Mouse (Mus musculus) liver, embryonic 16.5 days (tissue): ENCODE measurements around the gene Mon1b. TPM values are rescaled to one million over a fixed set of nuclear protein-coding genes. Genes with fewer than 3 reads are reported as not detected.

Source experiments
- ATAC-seq: fragments of 200-750 bp; cut with Nextera tagmentation; 2 replicates; pipeline ENCODE4 v1.8.0; 2017; ENCODE audit warnings: low read depth, mild to moderate bottlenecking, moderate number of reproducible peaks, moderate library complexity
- H3K27ac ChIP-seq: fragments of 300-500 bp; sonication (generic); 2 replicates; pipeline ENCODE4 v1.5.1; 2014; ENCODE audit warnings: mild to moderate bottlenecking, low read length
- H3K27me3 ChIP-seq: fragments of 300-500 bp; sonication (generic); 2 replicates; pipeline ENCODE4 v1.6.1; 2014; ENCODE audit warnings: low read depth, low read length, mixed read lengths; ENCODE audit not compliant: control insufficient read depth, insufficient read depth
- H3K36me3 ChIP-seq: fragments of 300-500 bp; sonication (generic); 2 replicates; pipeline ENCODE4 v1.6.1; 2014; ENCODE audit warnings: mild to moderate bottlenecking; ENCODE audit not compliant: control insufficient read depth, insufficient read depth
- H3K4me1 ChIP-seq: fragments of 300-500 bp; sonication (generic); 2 replicates; pipeline ENCODE4 v1.6.1; 2014; ENCODE audit warnings: low read depth, low read length, mixed read lengths; ENCODE audit not compliant: control insufficient read depth
- H3K4me2 ChIP-seq: fragments of 300-500 bp; sonication (generic); 2 replicates; pipeline ENCODE4 v1.6.1; 2014; ENCODE audit warnings: low read depth, low read length, mixed read lengths
- H3K4me3 ChIP-seq: fragments of 300-500 bp; sonication (generic); 2 replicates; pipeline ENCODE4 v1.5.1; 2014; ENCODE audit warnings: low read depth, mild to moderate bottlenecking, low read length
- H3K9ac ChIP-seq: fragments of 300-500 bp; sonication (generic); 2 replicates; pipeline ENCODE4 v1.6.1; 2014; ENCODE audit warnings: low read depth, low read length
- H3K9me3 ChIP-seq: fragments of 300-500 bp; sonication (generic); replicated peaks from 2 replicates; pipeline ENCODE4 v1.6.1; 2016; ENCODE audit warnings: low read length; ENCODE audit not compliant: control insufficient read depth
- WGBS: fragments of 180-500 bp; shearing (Covaris S2); extraction: QIAGEN DNeasy Blood & Tissue Kit; methylation state at CpG from one replicate; pipeline ENCODE4 v1.1.7; 2014; ENCODE audit not compliant: insufficient replicate concordance; 5-methylcytosine and 5-hydroxymethylcytosine counted together
- polyA plus RNA-seq: library from polyadenylated mRNA; unstranded; fragments of >200 nt; fragmentation: Nextera tagmentation; extraction: Ambion mirVana; gene quantifications from 2 replicates; pipeline ENCODE4 v1.2.1, GENCODE M21; 2015

Gene Mon1b
- polyA plus RNA-seq, 1 experiment from 2014 or later: 2.7 TPM

- H3K4me1 ChIP-seq: no peaks in the 10 kb centered on the region
- 60% methylated on average over 17 of the region's 17 CpGs for WGBS
- H3K9me3 ChIP-seq: no peaks in the 10 kb centered on the region
- no peaks in the 10 kb centered on the region for H3K27me3 ChIP-seq
- no peak for ATAC-seq
- H3K36me3 ChIP-seq: no peaks in the 10 kb centered on the region
- H3K9ac ChIP-seq: no peak overlapping the region
- H3K4me2 ChIP-seq: no peak overlapping the region
- no peak overlapping the region for H3K27ac ChIP-seq
- H3K4me3 ChIP-seq: no peak overlapping the region
These were observed 52.6 kb downstream of the Mon1b start for GRCm38 (mm10) chr8:113687889-113688542.

GRCm38 (mm10) chr8:113688543-113688915 lies 53.1 kb downstream of the Mon1b start:
- Histone ChIP-seq H3K9me3 (no peaks in the 10 kb centered on the region), H3K4me3 (no peak overlapping the region), H3K27ac (no peak overlapping the region), H3K4me1 (no peaks in the 10 kb centered on the region), H3K4me2 (no peak overlapping the region), H3K36me3 (no peaks in the 10 kb centered on the region), H3K9ac (no peak overlapping the region), H3K27me3 (no peaks in the 10 kb centered on the region)
- whole genome bisulfite sequencing: 46% methylated on average over 8 of the region's 8 CpGs
- ATAC-seq: no peak

GRCm38 (mm10) chr8:113691622-113692343 lies 56.4 kb downstream of the Mon1b start:
- ATAC-seq: no peak
- H3K27ac ChIP-seq: no peak overlapping the region
- no peaks in the 10 kb centered on the region for H3K9me3 ChIP-seq
- H3K27me3 ChIP-seq: no peaks in the 10 kb centered on the region
- 63% methylated on average over 14 of the region's 14 CpGs for WGBS
- no peaks in the 10 kb centered on the region for H3K4me1 ChIP-seq
- H3K4me2 ChIP-seq: no peak overlapping the region
- no peak overlapping the region for H3K9ac ChIP-seq
- H3K36me3 ChIP-seq: no peaks in the 10 kb centered on the region
- no peak overlapping the region for H3K4me3 ChIP-seq

Other genes with a start within 250 kb of the Mon1b start
- gene Syce1l, start 7.6 kb downstream of the Mon1b start, polyA plus RNA-seq: not detected in 2 replicates
- 0.05 and 0.07 TPM in 2 replicates for gene Adamts18, start 213.2 kb downstream of the Mon1b start, polyA plus RNA-seq